Mouse (Mus musculus) kidney, adult 8-10 months (tissue): ENCODE data around the gene Gm7971.
"Not testable (repeated sequence)": the region's sequence is repeated elsewhere in the genome, so short reads cannot be mapped to it uniquely, and the experiment has no call there.

Experiments
- DNase-seq, 2 experiments: peaks; one replicate each; pipeline ENCODE4 v3.0.0; 2022

The Gm7971 gene

DNA sequence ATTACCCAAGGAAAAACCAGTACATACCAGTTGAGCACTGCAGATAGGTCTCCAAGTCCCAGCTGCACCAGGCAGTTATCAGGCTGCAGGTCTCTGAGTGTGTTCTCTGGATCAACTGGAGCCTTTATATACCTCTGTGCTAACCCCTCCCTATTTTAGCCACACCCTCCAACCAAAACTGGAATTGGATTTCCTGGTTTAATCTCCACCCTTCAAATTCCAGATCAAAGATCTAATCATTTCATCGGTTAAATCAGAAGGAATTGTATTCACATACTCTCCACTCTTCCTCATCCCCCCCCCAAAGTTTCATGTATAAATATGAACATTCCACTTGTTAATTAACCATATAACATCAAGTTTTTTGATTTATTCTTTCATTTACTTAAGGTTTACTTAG lies at the start of gene Gm7971:
TSS of gene Gm7971 (minus strand) at position 101 of the 400 bp plus-strand sequence.
- DNase-seq: not testable (repeated sequence)
